8 mouse cellular contexts compared by ENCODE assay signal in the genomic region with DNA sequence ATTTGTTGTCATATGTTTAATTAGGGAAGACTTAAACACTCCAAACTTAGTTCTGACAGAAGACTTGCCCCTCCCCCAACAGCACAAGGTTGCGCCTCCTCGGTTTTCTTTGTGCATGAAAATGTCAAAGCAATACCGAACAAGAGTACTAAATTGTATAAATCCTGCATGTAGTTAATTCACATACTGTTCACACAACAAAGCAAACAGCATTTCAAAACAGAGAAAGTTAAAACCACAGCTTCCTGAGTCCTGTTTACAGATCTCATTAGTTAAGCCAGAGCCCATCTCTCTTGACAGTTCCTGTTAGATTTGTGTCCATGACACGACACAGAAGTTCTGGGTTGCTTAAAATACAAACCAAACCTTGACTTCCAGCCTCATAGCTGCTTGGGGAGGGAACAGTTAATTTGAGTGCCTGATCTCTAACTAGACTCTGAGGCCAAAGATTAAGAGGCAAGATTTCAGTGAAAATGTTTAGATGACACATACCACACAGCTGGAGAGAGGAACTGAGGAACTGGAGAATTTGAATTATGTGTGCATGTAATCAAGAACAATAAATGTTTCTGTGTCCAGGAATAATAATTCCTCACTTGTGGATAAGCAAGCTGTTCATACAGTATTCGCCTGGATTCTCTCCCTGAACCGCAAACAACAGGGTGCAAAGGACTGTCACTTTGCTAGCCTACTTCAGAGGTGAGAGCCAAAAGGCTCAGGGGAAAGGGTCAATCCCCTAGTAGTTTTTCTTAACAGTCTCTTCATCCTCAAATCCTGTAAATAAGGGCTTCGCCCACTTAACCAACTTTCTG.
DNase-seq lines count a peak whose midpoint lies in the region; ATAC-seq lines count a peak whose summit lies in the region.

No protein-coding gene starts in this region.

- H3K4me3 ChIP-seq in heart, embryonic 10.5 days: no peak overlapping the region
- no peak overlapping the region for H3K4me3 ChIP-seq in kidney, embryonic 16.5 days (ENCODE audit: low read length)
- H3K4me3 ChIP-seq in midbrain, embryonic 15.5 days: no peak overlapping the region

- peak; percentile 76 for ATAC-seq in kidney, embryonic 16.5 days (ENCODE audit: low FRiP score, low TSS enrichment)
- ATAC-seq in midbrain, embryonic 15.5 days (replicated peaks): no peak

- no peaks in the 10 kb centered on the region for H3K27me3 ChIP-seq in heart, embryonic 10.5 days (ENCODE audit: insufficient read depth, poor library complexity, severe bottlenecking)
- H3K27me3 ChIP-seq in kidney, embryonic 16.5 days (ENCODE audit: insufficient read depth, low read length): no peaks in the 10 kb centered on the region
- no peaks in the 10 kb centered on the region for H3K27me3 ChIP-seq in midbrain, embryonic 15.5 days (replicated peaks)

- no peak overlapping the region for H3K4me2 ChIP-seq in kidney, embryonic 16.5 days (replicated peaks; ENCODE audit: low read depth, low read length)
- no peak overlapping the region for H3K4me2 ChIP-seq in midbrain, embryonic 15.5 days

- no peaks in the 10 kb centered on the region for H3K36me3 ChIP-seq in heart, embryonic 10.5 days
- no peaks in the 10 kb centered on the region for H3K36me3 ChIP-seq in kidney, embryonic 16.5 days (ENCODE audit: insufficient read depth, low read length)
- H3K36me3 ChIP-seq in midbrain, embryonic 15.5 days (replicated peaks): no peaks in the 10 kb centered on the region

- WGBS in heart, embryonic 10.5 days: 44% methylated on average over 7 of the region's 7 CpGs
- WGBS in kidney, embryonic 16.5 days: 28% methylated on average over 7 of the region's 7 CpGs
- 41% methylated on average over 7 of the region's 7 CpGs for WGBS in midbrain, embryonic 15.5 days

- H3K9ac ChIP-seq in kidney, embryonic 16.5 days (replicated peaks; ENCODE audit: low read length): no peak overlapping the region
- H3K9ac ChIP-seq in midbrain, embryonic 15.5 days: no peak overlapping the region

- H3K9me3 ChIP-seq in heart, embryonic 10.5 days: no peaks in the 10 kb centered on the region
- no peaks in the 10 kb centered on the region for H3K9me3 ChIP-seq in kidney, embryonic 16.5 days (ENCODE audit: low read length)
- no peaks in the 10 kb centered on the region for H3K9me3 ChIP-seq in midbrain, embryonic 15.5 days

- intact Hi-C loops in heart, postnatal 10 days (cut with DNase I): no loop called here

- no peak for DNase-seq in heart, embryonic 10.5 days (ENCODE audit: low spot score)
- DNase-seq in heart, postnatal 10 days: no peak
- peak; percentile 74 for DNase-seq in 3134 (ENCODE audit: extremely low read depth, insufficient read length, low spot score)
- peak; percentile 50 for DNase-seq in adipocyte (ENCODE audit: low spot score)
- DNase-seq in spleen, postnatal 10 days (ENCODE audit: low spot score in 2 of 2): no peak
- DNase-seq in cerebellum, postnatal 10 days: no peak

- H3K4me1 ChIP-seq in heart, embryonic 10.5 days: peaks cover 37% of the 10 kb centered on the region
- peaks cover 35% of the 10 kb centered on the region for H3K4me1 ChIP-seq in kidney, embryonic 16.5 days (ENCODE audit: insufficient read depth, low read length)
- no peaks in the 10 kb centered on the region for H3K4me1 ChIP-seq in midbrain, embryonic 15.5 days

- H3K27ac ChIP-seq in heart, embryonic 10.5 days: peak overlapping the region; percentile 82
- H3K27ac ChIP-seq in kidney, embryonic 16.5 days (ENCODE audit: low read length): peak overlapping the region; percentile 57
- no peak overlapping the region for H3K27ac ChIP-seq in midbrain, embryonic 15.5 days

Comparison
In these comparisons a context has a peak if more than half of its experiments do, and no peak if none do; other contexts are left out.
1. DNase-seq: peak in 3134 (single experiment) and adipocyte (single experiment); none in heart, embryonic 10.5 days (single experiment), heart, postnatal 10 days (0 of 2), spleen, postnatal 10 days (0 of 2) and cerebellum, postnatal 10 days (0 of 2).